8 mouse cellular contexts compared by ENCODE assay signal in the genomic region with DNA sequence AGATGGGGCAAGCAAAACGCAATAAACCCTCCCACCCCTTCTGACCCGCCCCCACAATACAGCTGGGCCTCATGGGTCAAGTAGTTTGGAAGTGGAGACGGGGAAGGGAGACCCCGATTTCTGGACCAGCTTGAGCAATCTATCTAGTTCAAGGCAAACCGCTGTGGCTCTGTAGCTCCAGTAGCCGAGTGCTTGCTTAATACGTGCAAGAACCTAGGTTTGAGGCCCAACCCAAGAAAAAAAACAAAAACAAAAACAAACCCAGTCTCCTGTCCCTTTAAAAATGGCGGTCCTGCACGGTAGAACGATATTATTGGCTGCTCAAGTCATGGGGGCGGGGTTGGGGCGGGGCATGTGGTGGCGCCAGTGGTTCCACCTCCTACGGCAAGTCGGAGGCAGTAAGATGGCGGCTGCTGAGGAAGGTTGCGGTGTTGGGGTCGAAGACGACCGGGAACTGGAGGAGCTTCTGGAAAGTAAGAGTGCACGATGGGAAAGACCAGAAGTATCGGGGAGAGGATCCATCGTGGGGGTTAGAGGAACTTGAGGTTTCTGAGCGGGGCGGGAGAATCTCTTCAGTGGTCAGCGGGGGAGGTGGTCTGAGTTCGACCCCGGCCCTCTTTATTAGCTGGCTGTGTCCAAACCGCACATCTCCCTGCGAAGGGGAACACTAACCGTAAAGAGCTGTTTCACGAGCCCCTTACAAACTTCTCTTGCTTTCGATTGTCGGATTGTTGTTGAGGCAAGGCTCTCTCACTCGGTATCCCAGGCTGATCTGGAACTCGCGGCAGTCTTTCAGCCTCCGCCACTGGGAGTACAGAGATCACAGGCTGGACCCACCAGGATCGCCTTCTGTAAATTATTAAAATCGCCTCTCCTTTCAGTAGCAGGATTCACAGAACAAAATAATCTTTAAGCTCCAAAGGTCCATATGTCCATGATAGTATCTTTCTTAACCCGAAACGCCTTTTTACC. TPM values are rescaled to one million over a fixed set of nuclear protein-coding genes. Genes with fewer than 3 reads are reported as not detected.
DNase-seq lines count a peak whose midpoint lies in the region; ATAC-seq lines count a peak whose summit lies in the region.

A gene (plus strand): TSS at position 380 of the 972 bp plus-strand sequence.

- peak; percentile 70 to 74 for DNase-seq in adrenal gland, adult 18-20 months (ENCODE audit: low spot score in 2 of 2)
- DNase-seq in embryo, embryonic 10 days (ENCODE audit: low spot score) = peak; percentile 92
- DNase-seq in gastrocnemius, postnatal 10 days = peak; percentile 69
- peak; percentile 96 for DNase-seq in induced T-regulatory cell, adult 2 months (ENCODE audit: low read depth)
- DNase-seq in left cerebral cortex, adult 8-10 months (ENCODE audit: low spot score in 2 of 2) = peak; percentile 50 to 54
- DNase-seq in right cerebral cortex, adult 2 months (ENCODE audit: low spot score in 2 of 2) = peak; percentile 77 to 79
- peak; percentile 64 for DNase-seq in urinary bladder, postnatal 25 days (ENCODE audit: low spot score)

- peak; percentile 99 for ATAC-seq in megakaryocyte, adult 5-6 weeks (ENCODE audit: poor library complexity, severe bottlenecking)

RNA-seq across cellular contexts. Expression of the gene that starts here (rescaled TPM):
- total RNA-seq in adrenal gland, adult 18-20 months (2021) = 100 to 1,000 TPM; 121 to 130 TPM
- 100 to 1,000 TPM; 104 to 106 TPM for total RNA-seq in gastrocnemius, postnatal 10 days (2021)
- total RNA-seq in left cerebral cortex, adult 8-10 months (2022) = 100 to 1,000 TPM in 1 of 4 experiments, 10 to 100 TPM in 3; 78.7 to 104 (median 83.8) TPM
- 16.6 and 17.5 TPM in 2 replicates for total RNA-seq in megakaryocyte, adult 5-6 weeks (2015)
- total RNA-seq in megakaryocyte, adult 5-6 weeks (2017) = 33.9 and 36.5 TPM in 2 replicates

Comparison
In these comparisons a context has a peak if more than half of its experiments do, and no peak if none do; other contexts are left out.
1. Peak in every context shown above with its lines: DNase-seq and ATAC-seq.